Mouse (Mus musculus): ENCODE results near the gene Ptgr1. TPM values are rescaled to one million over a fixed set of nuclear protein-coding genes. Genes with fewer than 3 reads are reported as not detected.
A peak's percentile ranks its signal among the peaks of the same experiment; 100 is the strongest.

Ptgr1 gene
- polyA plus RNA-seq, 1 experiment = 3.5 TPM

DNA sequence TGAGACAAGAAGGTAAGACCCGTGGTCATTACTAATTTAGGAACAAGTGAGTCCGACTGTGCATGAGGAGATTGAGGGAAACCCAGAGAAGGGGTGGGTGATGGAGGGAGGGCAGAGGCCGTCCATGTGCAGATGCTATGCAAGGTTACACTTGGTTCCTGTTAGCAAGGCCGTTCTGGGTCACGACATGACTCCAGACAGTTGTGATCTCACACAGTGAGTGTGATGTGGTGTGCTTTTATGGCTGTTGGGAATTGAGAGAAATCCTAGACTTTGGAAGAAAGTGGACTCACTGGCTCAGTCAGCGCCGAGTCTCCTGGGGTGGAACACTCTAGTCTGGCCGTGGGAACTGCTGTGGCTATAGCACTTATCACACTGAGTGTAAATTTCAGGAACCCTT, 19.3 kb upstream of the Ptgr1 start:
- no peak for DNase-seq (ENCODE audit: low read depth)
- no peak for TF ChIP-seq CTCF (IDR thresholded peaks at IDR 0.05; ENCODE audit: borderline replicate concordance, extremely low read depth, insufficient read depth, insufficient read length)
- no peak for TF ChIP-seq POLR2A (IDR thresholded peaks at IDR 0.05; ENCODE audit: borderline replicate concordance, extremely low read depth, insufficient read depth, insufficient read length, poor library complexity, severe bottlenecking)

DNA sequence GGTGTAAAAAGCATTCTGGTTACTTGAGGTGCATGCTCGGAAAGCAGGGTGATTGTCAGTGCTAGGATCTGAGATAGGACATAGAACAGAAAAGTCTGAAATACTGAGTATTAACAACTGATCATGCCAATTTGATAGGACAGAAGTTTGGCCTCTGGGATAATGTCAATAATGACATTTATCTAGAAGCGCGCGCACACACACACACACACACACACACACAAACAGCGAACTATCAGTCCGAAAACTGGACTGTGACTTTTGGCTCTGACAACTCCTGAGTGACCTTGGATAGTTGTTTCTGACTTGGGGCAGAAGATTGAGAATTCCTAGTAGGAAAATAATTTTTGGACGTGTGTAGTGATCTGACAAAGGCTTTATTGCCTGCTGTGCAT, 16.9 kb upstream of the Ptgr1 start:
- TF ChIP-seq POLR2A (IDR thresholded peaks at IDR 0.05; ENCODE audit: borderline replicate concordance, extremely low read depth, insufficient read depth, insufficient read length, poor library complexity, severe bottlenecking) = no peak
- TF ChIP-seq CTCF (IDR thresholded peaks at IDR 0.05; ENCODE audit: borderline replicate concordance, extremely low read depth, insufficient read depth, insufficient read length) = no peak
- no peak for DNase-seq (ENCODE audit: low read depth)

DNA sequence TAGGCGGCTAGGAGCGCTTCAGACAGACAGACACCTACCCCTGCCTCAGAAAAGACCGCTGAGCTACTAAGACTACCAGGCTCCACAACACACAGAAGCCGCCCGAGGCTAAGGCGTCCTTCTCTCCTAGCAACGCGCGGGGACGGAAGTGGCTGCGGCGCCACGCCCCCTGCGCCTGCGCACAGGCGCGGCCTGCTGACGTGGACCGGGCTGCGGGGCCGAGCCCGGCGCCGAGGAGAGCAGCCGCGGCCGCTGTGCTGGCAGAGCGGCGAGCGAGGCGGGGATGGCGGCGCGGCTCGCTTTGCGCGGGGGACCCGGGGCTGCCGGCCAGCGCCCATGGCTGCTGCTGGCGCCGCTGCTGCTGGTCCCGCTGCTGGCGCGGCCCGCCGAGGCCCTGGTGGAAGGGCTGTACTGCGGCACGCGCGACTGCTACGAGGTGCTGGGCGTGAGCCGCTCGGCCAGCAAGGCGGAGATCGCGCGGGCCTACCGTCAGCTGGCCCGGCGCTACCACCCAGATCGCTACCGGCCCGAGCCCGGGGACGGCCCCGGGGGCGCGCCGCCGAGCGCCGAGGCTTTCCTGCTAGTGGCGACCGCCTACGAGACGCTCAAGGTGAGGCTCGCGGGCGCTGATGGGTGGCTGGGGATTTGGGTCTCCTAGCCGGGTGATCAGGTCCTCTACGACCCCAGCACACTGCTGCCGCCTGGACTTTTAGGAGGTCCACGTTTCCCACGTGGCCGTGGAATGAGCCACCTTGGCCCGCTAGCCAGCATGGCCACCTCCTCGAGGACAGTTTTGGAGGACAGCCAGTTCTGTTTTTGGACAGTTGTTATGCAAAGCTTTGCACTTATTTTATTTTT, 16.3 kb upstream of the Ptgr1 start, which contains the start of gene Gm20503:
Gene Gm20503, plus strand, starts transcription at position 263 of the 858 bp plus-strand sequence.
- TF ChIP-seq POLR2A (IDR thresholded peaks at IDR 0.05; ENCODE audit: borderline replicate concordance, extremely low read depth, insufficient read depth, insufficient read length, poor library complexity, severe bottlenecking) (peak; percentile 98), CTCF (IDR thresholded peaks at IDR 0.05; ENCODE audit: borderline replicate concordance, extremely low read depth, insufficient read depth, insufficient read length) (no peak)
- DNase-seq (ENCODE audit: low read depth) = peak; percentile 97

DNA sequence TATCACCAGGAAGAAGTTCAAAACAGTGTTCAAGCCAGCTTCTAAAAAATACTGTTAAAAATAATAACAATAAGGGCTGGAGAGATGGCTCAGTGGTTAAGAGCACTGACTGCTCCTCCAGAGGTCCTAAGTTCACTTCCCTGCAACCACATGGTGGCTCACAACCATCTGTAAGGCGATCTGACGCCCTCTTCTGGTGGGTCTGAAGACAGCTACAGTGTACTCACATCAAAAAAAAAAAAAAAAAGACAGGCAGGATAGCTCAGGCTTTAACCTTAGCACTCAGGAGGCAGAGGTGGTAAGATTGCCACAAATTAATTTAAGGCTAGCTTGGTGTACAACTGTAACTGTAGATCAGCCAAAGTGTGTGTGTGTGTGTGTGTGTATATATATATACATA, 13.7 kb upstream of the Ptgr1 start:
- peak; percentile 37 for DNase-seq (ENCODE audit: low read depth)
- no peak for TF ChIP-seq POLR2A (IDR thresholded peaks at IDR 0.05; ENCODE audit: borderline replicate concordance, extremely low read depth, insufficient read depth, insufficient read length, poor library complexity, severe bottlenecking)
- peak; percentile 15; the same call in 1 of the 2 replicates for TF ChIP-seq CTCF (IDR thresholded peaks at IDR 0.05; ENCODE audit: borderline replicate concordance, extremely low read depth, insufficient read depth, insufficient read length)

DNA sequence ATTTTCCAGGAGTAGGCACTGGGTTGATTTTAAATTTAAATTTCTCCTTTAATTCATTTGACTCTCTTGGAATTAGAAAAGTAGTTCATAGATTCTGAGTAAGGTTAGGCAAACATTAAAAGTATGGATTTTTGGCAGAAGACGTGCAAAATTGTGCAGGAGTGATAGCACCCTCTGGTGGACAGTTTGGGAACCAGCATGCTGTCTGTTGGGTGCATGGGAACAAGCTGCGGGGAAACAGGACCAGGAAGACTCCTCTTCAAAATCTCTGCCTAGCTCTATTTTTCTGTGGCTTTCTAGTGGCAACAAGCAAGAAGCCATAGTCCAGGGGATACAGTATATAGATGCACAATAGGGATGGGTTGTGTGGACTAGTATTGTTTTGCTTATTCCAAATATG, 12.8 kb upstream of the Ptgr1 start:
- TF ChIP-seq POLR2A (IDR thresholded peaks at IDR 0.05; ENCODE audit: borderline replicate concordance, extremely low read depth, insufficient read depth, insufficient read length, poor library complexity, severe bottlenecking) = no peak
- TF ChIP-seq CTCF (IDR thresholded peaks at IDR 0.05; ENCODE audit: borderline replicate concordance, extremely low read depth, insufficient read depth, insufficient read length) = peak; percentile 93
- peak; percentile 85 for DNase-seq (ENCODE audit: low read depth)

DNA sequence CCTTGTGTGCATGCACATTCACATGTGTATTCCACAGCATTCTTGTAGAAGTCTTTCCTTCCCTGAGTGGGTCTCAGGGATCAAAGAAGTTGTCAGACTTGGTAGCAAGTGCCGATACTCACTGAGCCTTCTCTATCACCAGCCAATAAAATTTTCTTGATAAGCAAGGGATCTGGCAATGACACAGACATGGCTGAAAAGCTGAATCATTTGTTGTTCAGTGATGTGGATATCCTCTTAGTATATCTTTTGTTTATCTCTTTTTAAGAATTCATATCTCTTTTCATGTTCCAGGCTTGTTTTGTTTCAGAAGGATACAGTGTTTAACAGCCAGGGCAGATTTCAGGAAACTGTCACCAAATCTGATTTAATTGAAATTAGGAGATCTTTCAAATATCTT, 11.8 kb upstream of the Ptgr1 start:
- TF ChIP-seq POLR2A (IDR thresholded peaks at IDR 0.05; ENCODE audit: borderline replicate concordance, extremely low read depth, insufficient read depth, insufficient read length, poor library complexity, severe bottlenecking) = no peak
- no peak for TF ChIP-seq CTCF (IDR thresholded peaks at IDR 0.05; ENCODE audit: borderline replicate concordance, extremely low read depth, insufficient read depth, insufficient read length)
- DNase-seq (ENCODE audit: low read depth) = no peak

DNA sequence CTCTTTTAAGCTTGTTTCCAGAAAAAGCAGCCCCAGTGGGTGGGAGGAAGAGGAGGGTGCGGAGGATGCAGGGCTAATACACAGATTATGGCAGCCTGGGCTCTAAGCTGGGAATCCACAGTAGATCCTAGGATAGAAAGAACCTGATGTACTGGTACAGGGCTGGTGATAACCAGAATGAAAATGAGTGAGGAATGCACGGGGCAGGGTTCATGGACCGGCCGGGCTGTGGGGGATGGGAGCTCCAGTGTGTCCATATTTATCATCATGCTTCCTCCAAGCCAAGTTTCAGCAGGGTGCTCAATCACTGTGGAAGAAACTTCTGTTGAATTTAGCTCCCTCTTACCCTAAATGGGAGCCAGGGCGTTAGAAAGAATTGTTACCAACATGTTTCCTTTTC, 10.2 kb upstream of the Ptgr1 start:
- TF ChIP-seq CTCF (IDR thresholded peaks at IDR 0.05; ENCODE audit: borderline replicate concordance, extremely low read depth, insufficient read depth, insufficient read length) = no peak
- no peak for TF ChIP-seq POLR2A (IDR thresholded peaks at IDR 0.05; ENCODE audit: borderline replicate concordance, extremely low read depth, insufficient read depth, insufficient read length, poor library complexity, severe bottlenecking)
- DNase-seq (ENCODE audit: low read depth) = no peak

DNA sequence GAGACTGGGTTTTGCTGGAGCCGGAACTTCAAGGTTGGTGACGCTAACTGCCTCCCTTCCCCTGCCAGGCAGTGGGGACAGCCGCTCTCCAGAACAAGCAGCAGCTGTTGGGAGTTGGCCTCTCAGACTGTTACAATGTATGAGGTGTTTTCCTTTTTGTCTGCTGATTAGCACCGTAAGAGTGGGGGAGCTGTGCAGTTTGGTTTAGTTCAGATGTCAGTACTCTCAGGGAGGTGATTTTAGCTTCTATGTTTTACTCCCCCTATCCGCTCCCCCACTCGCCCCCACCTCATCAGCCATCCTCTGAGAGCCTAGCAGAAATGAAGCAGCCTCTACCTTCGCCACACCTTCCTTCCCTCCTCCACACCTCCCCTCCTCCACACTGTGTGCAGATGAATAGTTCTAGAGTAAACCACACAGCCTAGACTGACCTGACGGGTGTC, 8.4 kb upstream of the Ptgr1 start:
- no peak for TF ChIP-seq POLR2A (IDR thresholded peaks at IDR 0.05; ENCODE audit: borderline replicate concordance, extremely low read depth, insufficient read depth, insufficient read length, poor library complexity, severe bottlenecking)
- TF ChIP-seq CTCF (IDR thresholded peaks at IDR 0.05; ENCODE audit: borderline replicate concordance, extremely low read depth, insufficient read depth, insufficient read length) = no peak

DNA sequence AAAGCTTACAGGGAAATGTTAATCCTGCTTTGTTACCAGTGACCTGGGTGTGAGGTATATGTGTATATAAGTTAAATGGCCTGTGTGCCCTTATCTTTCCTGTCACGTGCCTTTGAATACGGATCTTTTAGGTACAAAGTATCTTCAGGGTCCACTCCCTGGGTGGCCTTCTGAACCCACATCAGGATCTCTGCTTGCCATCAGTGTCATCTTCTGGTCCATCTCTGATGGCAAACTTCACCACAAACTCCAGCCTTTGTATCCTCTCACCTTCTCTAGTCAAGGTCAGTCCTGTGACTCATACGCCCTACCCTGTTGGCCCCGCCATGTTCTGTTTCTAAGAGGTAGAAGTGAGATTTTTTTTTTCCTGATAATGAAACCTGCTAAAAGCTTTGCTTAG, 7.8 kb upstream of the Ptgr1 start, which contains the start of gene Dnajc25:
Gene Dnajc25, plus strand, starts transcription at position 301 of the 400 bp plus-strand sequence.
- TF ChIP-seq CTCF (IDR thresholded peaks at IDR 0.05; ENCODE audit: borderline replicate concordance, extremely low read depth, insufficient read depth, insufficient read length) (no peak), POLR2A (IDR thresholded peaks at IDR 0.05; ENCODE audit: borderline replicate concordance, extremely low read depth, insufficient read depth, insufficient read length, poor library complexity, severe bottlenecking) (no peak)
- DNase-seq (ENCODE audit: low read depth) = no peak

More for the DNA sequence above, 8.4 kb upstream of the Ptgr1 start:
- no peak for DNase-seq (ENCODE audit: low read depth)

DNA sequence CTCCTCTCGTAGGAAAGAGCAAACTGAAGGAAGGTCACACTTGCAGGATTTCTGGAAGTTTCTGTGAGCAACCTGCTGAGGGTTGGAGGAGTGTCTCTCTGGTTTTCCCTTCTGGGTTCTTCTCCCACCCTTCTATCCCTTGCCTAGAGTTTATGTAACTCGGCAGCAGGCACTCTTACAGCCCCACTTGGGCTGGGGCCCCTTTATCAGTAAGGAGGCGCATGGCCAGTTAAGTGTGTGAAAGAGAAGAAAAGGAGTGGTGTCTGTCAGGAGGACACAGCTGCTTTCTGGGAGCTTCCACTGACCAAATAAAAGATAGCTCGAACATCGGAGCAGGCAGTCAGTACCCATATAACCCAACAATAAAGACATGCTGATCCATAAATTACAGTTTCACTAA, 5.3 kb upstream of the Ptgr1 start:
- TF ChIP-seq POLR2A (IDR thresholded peaks at IDR 0.05; ENCODE audit: borderline replicate concordance, extremely low read depth, insufficient read depth, insufficient read length, poor library complexity, severe bottlenecking) (no peak), CTCF (IDR thresholded peaks at IDR 0.05; ENCODE audit: borderline replicate concordance, extremely low read depth, insufficient read depth, insufficient read length) (no peak)
- DNase-seq (ENCODE audit: low read depth) = no peak

DNA sequence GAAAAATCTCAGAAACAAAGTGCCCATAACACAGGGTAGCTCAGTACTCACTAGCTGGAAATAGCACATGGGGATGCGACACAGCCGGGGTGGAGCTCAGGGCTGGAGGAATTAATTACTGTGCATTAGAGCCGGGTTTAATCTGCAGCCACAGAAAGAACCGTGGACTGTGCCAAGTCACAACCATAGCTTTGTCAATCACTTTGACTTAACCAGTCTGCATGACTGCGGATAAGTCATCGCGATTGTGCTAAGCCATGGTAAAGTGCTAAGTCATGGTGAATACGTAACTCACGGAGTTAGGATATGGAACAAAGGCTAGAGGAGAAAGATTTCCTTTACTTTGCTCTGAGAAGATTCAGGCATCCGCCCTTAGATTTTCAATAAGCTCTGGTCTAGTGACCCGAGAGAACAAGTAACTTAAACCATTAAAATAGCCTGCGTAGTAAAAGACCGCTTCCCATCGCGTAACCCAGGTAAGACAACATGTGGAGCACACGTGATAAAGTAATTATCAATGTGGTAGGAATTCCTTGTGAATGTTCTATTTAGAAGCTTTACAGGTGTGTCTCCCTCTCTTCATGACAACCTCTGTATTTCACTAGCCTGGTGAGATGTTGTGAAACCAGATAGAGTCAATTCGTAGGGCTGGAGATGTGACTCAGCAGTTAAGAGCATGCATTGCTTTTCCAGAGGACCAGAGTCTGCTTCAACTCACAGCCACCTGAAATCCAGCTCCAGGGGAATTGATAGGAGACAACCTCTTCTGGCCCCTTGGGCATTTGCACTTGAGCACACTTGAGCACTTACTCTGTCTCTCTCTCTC, 3.9 kb upstream of the Ptgr1 start:
- TF ChIP-seq CTCF (IDR thresholded peaks at IDR 0.05; ENCODE audit: borderline replicate concordance, extremely low read depth, insufficient read depth, insufficient read length) = no peak
- TF ChIP-seq POLR2A (IDR thresholded peaks at IDR 0.05; ENCODE audit: borderline replicate concordance, extremely low read depth, insufficient read depth, insufficient read length, poor library complexity, severe bottlenecking) = no peak
- DNase-seq (ENCODE audit: low read depth) = peak; percentile 77

Measured in brain, embryonic 14.5 days (tissue).